Mouse (Mus musculus): ENCODE results near the gene Agpat3.

DNA sequence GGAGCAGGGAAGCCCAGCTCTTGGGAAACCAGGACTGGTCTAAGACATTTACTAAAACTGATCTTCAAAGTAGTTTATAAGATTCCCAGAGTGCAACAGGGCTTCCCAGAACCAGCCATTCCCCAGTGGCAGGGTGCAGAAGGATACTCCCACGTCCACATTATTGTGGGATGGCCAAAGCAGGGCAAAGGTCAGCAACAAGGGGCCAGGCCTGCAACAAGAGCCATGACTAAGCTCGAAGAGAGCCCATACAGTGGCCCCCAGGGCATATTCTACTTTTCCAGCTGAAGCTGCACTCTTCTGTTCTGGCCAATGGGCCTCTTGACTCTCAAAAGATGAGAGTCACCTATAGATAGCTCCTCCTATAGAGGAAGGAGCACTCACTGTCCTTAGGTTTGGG is 43.7 kb downstream of the Agpat3 start:
- TF ChIP-seq CTCF (IDR thresholded peaks at IDR 0.05; ENCODE audit: control insufficient read depth, insufficient read depth, insufficient read length) (no peak), MAX (IDR thresholded peaks at IDR 0.05) (no peak), USF1 (IDR thresholded peaks at IDR 0.05; ENCODE audit: low read depth) (no peak), FOSL1 (IDR thresholded peaks at IDR 0.05; ENCODE audit: insufficient read depth, low read length, poor library complexity, severe bottlenecking) (no peak), MYOD1 (IDR thresholded peaks at IDR 0.05; ENCODE audit: control insufficient read depth, insufficient read length, low read depth) (no peak), MYOG (IDR thresholded peaks at IDR 0.05; ENCODE audit: control insufficient read depth, extremely low read depth, insufficient read length) (no peak)

Measured in C2C12 (cell line).